Mouse (Mus musculus) spleen, adult 2 months (tissue): ENCODE results near the gene Usp5.

ENCODE experiments used
- CTCF ChIP-seq: fragments of 200-500 bp; IDR thresholded peaks from 2 replicates; pipeline ENCODE4 v1.5.1; 2011; ENCODE audit warnings: mild to moderate bottlenecking, inconsistent platforms; ENCODE audit not compliant: insufficient read depth, insufficient read length, insufficient replicate concordance; ENCODE audit errors: extremely low read depth
- POLR2A ChIP-seq: fragments of 200-500 bp; IDR thresholded peaks from 2 replicates; pipeline ENCODE4 v1.6.1; 2011; ENCODE audit warnings: low read depth, low read length, inconsistent platforms

GRCm38 (mm10) chr6:124840241-124841167 is 11.2 kb upstream of the Usp5 start, which contains the start of gene Gnb3:
- TF ChIP-seq POLR2A (no peak), CTCF (no peak)
